Mouse (Mus musculus): ENCODE results near the gene H6pd. TPM values are rescaled to one million over a fixed set of nuclear protein-coding genes. Genes with fewer than 3 reads are reported as not detected.

H6pd gene
- total RNA-seq, 2 experiments from 2014 or later, result 7.2 to 10.0 TPM

DNA sequence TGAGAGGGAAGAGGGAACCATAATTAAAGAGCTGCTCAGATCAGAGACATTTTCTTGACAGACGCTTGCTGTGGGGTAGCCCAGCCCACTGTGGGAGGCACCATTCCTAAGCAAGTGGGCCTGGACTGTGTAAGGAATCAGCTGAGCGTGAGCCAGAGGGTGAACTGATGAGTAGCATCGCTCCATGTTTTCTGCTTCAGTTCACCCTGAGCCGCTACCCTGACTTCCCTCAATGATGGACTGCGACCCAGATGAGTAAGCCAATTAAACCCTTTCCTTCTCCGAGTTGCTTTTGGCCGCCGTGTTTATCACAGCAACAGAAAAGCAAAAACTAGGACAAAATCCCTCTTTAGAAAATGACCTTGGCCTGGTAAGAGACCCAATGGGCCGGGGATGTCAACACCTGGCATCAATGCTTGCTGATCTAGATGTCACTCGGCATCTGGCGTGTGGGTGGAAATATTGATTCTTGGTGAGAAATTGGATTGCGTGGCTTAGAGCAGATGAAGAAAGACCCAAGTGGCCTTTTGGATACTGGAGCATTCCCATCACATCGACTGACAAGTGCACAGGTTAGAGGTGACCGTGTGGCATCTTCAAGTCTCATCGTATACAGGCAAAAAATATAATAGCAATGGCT, 11.0 kb upstream of the H6pd start:
- DNase-seq, result no peak

DNA sequence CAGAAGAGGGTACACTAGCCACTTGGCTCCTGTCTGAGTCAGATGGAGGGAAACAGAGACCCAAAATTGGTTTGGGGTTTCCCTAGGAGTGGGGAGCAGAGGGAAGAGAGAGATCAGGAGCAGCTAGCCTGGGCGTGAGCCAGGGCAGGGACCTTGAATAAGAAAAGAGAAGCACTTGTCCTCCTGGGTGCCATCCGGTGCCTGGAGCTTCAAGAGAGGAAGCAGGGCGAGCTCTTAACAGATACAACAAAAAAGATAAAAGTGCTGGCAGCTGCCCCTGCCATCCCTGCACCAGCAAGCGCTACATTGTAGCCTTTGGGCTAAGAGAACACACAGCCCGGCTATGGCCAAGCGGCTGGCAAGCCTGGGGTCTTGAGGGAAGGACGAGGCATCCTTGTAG, 6.6 kb upstream of the H6pd start:
- DNase-seq, result no peak

DNA sequence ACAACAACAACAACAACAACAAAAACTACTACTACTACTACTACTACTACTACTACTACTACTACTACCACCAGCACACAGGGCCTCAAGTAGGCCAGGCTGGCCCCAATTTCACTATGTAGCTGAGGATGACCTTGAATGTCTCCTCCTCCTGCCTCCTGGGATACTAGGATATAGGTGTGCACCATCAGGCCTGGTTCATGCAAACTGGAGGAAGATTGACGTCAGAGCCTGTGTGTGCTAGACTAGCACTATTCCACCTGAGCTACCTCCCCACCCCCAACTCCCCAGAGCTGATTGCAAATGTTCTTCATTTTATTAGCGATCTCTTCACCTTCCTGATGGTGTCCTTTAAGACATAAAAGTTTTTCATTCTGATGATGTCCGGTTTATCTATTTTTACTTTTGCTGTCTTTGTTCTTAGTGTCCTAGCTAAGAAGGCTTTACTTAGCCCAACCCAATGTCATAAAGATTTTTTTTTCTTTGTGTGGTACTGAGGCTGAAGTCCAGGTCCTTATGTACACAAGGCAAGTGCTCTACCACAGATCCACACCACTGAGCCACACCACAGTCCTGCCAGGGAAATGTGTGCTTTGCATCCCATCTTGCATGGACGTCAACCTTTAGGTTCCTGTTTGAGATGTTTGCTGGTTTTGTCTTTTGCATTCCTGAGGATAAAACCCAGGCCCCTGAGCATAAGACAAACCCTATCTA, 5.7 kb upstream of the H6pd start:
- no peak for DNase-seq

DNA sequence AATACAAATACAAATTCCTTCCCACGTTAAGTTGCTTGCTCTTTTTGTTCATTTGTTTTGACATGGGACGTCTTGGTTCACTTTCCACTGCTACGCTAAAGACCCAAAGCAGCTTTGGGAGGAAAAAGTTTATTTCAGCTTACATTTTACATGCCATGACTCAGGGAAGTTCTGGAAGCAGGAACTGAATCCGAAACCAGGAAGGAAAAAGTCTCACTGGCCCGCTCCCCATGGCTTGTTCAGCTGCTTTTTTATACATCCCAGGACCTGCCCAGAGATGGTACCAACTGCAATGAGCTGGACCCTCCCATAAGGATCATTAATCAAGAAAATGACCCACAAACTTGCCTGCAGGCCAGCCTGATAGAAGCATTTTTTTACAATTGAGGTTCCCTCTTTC, 5.0 kb upstream of the H6pd start:
- DNase-seq, result no peak

DNA sequence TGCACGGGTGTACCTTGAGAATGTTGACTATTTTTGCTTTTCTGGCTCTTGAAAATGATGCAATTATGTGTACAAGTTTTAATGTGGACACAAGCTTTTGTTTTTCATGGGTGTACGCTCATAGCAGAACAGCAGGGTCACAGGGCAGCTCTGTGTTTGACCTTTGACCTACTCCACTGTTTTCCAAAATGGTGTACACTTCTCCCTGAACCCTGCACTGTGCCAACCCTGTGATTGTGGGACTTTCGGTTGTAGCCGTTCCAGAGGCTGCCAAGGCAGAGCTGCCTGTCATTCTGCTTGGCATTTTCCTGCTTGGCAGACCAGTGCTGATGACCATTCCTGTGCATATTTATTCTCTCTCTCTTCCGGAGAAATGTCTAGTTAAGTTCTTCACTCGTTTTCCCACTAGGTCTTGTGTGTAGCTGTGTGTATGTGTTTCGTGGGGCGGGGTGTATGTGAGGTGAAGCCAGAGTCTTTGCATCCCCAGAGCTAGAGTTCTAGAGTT, 4.4 kb upstream of the H6pd start:
- DNase-seq, result no peak

DNA sequence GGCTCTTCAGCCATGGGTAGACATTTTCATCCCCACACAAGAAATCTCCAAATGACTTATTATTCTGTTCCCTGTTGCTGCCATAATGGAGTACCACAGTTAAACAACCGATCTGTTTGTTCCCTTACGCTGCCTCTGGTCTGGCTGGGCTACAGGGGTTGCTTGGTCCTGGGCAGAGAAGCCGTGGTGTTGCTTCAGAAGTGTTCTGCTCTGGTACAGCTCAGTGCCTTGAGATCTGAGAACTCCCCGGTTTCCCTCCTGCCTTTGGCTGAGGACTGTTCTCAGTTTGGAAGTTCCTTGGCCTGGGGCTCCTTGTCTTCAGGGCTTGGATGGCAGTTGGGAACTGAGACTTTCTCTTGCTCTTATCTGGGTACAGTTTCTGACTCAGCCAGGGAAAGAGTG, 3.5 kb upstream of the H6pd start:
- no peak for DNase-seq

DNA sequence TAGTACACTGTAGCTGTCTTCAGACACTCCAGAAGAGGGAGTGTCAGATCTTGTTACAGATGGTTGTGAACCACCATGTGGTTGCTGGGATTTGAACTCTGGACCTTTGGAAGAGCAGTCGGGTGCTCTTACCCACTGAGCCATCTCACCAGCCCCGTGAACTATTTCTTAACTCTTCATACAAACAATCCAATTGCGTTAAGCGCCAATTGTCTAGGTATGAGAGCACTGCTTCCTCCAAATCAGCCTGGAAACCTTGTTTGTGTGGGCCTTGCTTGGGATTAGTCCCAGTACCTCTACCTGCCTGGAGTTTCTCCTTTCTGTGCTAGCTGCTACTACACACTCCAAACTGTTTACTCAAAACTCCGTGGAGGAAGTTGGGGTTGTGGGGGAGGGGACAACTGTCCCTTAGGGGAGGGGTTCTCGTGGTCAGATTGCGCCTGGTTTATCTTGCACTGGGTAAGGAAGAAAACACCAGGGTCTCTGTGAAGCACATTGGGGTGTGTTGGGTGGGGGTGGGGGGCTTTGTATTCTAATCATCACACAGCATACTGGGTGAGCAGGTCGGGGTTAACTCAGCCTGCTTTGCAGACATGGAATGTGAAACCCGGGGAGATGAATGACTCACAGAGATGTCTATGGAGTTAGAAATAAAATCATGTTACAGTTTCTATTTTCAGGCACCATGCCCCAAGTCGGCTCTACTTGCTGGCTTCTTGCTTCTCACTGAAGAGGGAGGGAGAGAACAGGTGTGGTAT, 2.9 kb upstream of the H6pd start:
- no peak for DNase-seq

DNA sequence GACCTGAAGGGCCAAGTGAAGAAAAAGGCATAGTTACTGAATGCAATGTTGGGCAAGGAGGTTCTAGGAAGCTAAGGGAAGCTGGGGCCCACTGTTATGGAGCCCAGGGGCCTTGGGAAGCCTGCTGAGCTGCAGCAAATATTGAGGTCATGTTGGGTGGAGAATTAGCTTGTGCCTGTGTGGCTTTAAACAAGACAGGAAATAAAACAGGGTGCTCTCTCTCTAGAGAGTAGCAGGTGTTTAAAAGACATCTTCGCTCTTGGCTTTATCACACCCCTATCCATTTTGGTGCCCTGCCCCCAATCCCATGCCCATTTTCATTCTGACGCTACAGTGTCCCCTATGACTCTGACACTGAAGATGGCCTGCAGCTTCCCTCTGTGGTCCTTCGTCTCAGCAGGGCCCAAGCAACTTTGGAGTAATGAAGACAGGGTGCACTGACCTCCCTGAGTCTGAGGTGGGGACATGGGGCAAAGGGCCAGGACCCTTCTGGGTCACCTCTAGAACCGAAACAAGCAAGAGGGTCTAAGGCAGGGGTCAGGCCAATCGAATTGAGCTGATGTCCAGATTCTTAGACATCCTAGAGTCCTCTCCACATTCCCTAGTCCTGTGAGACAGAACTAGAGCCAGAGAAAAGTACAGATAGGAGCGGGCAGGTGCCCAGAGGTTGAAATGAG, 1.4 kb upstream of the H6pd start:
- DNase-seq, result no peak

DNA sequence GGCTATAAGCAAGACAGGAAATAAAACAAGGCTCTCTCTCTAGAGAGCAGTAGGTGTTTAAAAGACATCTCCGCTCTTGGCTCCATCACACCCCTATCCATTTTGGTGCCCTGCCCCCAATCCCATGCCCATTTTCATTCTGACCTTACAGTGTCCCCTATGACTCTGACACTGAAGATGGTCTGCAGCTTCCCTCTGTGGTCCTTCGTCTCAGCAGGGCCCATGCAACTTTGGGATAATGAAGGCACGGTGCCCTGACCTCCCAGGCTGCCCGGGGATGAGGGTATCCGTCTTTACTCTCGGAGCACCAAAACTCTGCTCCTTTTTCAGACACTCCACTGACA, 736 bp upstream of the H6pd start:
- DNase-seq, result no peak

DNA sequence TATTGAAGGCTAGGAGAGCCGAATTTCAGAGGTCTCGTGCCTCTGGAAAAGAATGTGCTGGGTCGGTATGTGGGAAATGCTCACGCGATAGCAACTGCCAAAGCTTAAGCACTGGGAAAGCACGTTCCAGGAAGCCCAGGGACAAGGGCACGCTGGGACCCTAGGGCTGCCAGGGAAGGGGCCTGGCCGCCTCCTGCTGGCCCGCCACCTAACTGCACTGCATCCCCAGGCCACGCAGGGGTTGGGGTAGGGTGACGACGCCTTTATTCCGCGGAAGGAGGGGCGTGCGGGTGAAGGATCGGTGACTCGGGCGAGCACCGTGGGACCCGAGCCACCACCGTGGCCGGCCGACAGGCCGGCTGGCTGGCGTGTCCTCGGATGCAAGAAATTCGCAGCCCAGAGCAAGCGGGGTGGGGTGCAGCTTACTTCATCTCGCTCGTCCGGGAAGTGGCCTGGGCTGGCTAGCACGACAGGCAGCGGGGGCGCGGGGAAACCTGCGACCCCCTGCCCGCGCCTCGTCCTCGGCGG, 434 bp downstream of the H6pd start:
- peak; percentile 47 to 48 for DNase-seq

DNA sequence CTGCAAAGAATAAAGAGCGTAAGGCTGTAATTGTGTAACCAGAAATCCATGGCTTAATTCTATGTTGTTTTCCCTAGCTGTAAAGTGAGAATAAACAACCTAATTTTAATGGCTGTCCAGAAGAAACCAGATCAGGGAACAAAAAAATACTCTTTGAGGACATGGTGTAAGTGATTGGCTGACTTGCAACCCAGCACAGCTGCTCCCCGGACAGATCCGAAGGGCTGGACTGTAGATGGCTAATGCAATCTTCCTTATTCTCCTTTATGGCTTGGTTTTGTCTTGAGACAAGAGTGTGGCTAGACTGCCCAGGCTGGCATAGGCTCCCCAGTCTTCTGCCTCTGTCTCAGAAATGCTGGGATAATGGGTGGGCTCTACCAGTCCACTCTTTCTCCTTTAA, 1.4 kb downstream of the H6pd start:
- DNase-seq, result no peak

DNA sequence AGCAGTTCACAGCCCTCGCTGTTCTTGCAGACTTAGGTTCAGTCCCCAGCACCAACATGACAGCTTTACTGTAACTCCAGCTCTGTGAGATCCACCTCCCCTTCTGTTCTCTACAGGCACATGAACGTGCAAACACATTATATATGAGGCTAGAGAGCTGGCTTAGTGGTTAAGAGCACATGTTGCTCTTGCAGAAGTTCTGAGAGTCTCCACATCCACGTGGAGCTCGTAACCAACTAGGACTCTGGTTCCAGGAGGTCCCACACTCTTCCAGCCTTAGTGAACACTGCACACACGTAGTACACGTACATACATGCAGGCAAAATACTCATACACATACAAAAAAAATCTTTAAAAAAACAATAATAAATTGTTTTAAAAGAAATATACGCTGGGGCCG, 1.8 kb downstream of the H6pd start:
- no peak for DNase-seq

DNA sequence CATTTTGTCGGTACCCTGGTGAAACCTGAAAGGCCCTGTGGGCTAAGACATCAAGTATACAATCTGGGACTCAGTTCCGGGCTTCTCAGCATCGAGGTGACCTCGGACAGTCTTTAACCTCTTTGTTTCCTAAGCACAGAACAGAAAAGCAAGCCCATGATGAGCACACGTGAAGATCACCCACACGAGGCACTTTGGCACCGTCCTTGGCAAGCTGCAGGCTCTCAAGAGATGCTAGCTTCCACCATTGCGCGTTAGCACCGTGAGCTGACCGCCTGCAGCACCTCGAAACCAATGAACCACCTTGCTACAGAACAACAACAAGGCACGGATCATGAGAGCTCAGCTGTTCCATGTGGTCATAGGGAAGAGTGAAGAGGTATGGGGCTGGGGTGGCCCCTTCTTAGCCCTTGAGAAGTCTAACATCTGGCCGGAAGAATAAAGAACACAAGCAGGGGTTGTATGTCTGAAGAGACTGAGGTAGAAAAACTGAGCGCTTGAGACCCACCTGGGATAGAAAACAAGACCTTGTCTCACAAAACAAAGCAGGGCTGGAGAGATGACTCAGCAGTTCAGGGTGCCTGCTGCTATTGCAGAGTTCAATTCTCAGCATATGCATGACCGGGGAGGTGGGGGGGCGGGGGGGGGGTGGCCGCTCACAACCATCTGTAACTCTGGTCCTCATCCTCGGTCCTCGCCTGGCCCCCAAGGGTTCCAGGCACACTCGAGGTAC, 2.5 kb downstream of the H6pd start:
- DNase-seq, result no peak

DNA sequence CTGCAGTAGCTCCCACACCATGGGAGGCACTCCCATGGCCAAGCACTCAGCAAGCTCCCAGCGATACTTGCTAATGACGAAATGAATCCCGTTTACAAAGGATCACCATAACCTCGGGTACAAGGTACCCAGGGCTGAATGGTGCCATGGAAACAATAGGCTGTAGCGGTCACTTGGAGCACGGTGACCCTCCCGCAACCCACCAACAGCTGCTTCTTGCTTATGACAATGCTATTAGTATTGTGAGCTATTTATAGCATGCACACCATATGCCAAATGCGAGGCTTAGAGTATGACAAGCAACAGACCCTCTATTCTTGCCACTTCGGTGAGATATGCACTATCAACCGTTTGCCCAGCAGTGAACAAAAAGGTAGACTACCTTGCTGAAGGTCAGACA, 3.6 kb downstream of the H6pd start:
- no peak for DNase-seq

DNA sequence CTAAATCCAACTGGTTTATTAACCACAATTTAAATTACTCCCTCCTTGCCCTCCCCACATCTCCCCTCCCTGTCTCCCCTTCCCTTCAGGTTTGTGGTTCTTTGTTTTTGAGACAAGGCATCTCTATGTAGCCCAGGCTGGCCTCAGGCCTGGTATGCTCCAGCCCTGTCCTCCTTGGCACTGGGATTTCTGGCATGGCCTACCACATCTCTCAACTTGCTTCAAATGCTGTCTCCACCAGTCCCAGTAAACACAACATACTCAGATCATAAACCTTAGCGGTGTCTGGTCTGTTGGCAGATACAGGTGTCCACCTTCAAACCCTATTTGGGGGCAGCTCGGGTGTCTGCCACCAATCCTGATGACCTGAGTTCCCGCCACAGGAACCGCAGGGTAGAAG, 5.2 kb downstream of the H6pd start:
- DNase-seq, result no peak

DNA sequence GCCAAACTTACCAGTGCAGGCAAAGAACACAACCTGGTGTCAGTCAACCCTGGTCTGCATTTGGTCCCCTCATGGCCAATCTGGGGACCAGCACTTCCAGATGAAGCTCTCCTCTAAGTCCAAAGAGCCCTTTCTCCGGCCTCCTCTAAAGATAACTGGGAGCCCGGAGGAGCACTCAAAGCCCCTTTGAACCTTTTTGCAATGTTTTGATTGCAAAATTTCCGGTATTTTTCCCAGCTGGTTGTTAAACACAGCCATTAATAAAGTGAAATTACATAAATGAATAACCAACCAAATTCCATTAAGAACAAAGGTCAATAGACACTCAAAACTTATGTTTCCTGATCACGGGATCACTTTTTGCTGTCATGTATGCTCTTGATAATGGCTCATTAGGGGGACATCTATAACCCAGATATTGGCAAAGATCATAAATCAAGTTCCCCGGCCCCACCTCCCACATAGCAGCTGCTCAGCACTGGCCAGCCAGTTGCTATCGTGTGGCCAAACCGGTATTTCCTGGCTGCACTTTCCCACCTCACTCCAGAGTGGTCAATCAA, 5.7 kb downstream of the H6pd start:
- DNase-seq, result no peak

DNA sequence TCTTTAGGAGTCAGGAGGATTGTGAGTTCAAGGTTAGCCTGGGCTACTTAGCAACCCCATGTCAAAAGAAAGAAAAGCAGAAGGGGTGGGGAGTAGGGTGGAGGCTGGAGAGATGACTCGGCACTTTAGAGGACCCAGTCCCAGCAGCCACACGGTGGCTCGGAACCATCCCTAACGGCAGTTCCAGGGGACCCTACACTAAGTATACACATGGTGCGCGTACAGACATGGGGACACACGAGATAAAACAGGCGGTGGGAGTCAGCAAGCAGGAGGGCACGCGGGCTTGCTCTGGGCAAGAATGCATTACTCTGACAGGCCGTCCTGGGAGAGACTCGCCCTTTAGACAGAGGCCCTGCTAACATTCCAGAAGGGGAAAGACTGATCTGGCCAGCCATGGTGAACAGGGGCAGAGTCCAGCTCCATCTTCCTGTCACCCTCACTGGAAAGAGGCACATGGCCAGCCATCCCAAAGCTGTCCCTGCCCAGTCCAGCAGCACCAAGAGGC, 6.7 kb downstream of the H6pd start:
- no peak for DNase-seq

DNA sequence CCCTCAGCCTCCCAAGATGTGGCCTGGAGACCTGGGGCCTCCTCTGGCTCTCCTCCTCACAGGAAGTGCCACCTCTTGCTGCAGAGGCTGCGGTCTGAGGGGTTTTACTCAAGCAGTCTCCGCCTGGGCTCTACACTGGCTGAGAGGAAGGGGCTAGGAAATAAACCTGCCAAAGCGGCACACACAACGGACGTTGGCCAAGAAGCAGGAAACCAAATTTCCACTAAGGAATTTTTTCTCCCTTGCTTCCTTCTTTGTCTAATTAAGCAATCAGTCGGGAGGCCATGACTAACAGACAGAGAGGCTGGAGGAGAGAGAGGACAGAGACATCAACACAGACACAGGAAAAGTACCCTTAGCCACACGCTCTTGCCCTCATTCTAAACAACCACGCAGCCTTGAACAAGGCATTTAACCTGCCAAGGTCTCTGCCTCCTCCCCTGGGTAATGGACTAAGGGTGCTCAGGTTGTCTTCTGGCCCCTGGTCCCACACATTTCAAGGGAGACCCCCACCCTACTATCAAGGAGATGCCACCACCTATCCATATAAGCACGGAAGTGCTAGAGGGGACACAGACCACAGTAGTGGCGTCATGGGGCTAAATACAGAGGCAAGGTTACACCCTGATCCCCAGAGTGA, 7.5 kb downstream of the H6pd start:
- DNase-seq, result no peak

DNA sequence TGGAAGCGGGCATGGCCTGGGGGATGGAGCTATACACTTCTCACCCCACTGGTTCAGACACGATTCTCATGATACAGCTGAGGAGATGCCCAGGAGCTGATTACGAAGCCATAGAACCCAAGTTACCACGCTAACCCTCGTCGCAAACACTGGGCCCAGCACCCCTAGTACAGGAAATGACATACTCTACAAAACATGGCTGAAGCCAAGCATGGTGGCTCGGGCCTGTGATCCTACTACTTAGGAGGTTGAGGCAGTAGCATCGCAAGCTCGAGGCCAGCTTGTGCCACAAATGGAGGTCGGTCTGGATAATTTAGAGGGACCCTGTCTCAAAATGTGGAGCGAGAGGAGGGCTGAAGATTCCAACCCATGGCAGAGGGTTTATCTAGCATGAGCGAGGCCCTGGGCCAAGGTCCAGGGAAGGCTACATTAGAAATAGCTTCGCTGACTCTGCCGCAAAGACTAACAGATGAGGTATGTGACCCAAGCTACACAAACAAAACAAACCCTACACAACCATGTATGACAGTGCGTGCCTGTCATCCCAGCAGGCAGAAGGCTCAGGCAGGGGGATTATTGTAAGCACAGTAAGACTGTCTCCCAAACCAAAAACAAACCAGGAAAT, 8.8 kb downstream of the H6pd start:
- no peak for DNase-seq

DNA sequence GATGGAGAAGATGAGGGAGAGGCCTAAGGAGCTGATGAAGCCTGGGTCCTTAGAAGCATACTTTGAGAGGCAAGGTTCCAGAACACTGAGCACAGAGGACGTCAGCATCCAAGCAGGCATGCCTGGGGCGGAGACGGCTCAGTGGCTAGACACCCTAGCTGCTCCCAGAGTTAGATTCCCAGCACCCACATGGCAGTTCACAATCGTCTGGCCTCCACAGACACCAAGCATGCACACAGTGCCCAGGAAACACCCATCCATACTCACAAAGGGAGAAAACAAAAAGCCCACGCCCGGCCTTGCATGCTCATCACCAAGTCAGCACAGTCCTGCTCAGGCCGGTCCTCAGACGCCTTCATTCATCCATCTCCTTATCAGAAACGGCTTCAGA, 9.3 kb downstream of the H6pd start:
- DNase-seq, result no peak

All from layer of hippocampus, postnatal 36 days (tissue).